Mouse (Mus musculus) liver, embryonic 15.5 days (tissue): ENCODE measurements around the gene Slc44a4. TPM values are rescaled to one million over a fixed set of nuclear protein-coding genes. Genes with fewer than 3 reads are reported as not detected.
"Not testable (repeated sequence)": the region's sequence is repeated elsewhere in the genome, so short reads cannot be mapped to it uniquely, and the experiment has no call there.

Experiments
- ATAC-seq: fragments of 200-750 bp; cut with Nextera tagmentation; 2 replicates; pipeline ENCODE4 v1.8.0; 2017; ENCODE audit warnings: moderate number of reproducible peaks, mild to moderate bottlenecking, moderate library complexity; ENCODE audit not compliant: insufficient read depth
- H3K27ac ChIP-seq: fragments of 300-500 bp; sonication (generic); replicated peaks from 2 replicates; pipeline ENCODE4 v1.5.1; 2015; ENCODE audit warnings: mild to moderate bottlenecking, inconsistent platforms
- H3K27me3 ChIP-seq: fragments of 300-500 bp; sonication (generic); 2 replicates; pipeline ENCODE4 v1.6.1; 2015; ENCODE audit warnings: mild to moderate bottlenecking, inconsistent platforms
- H3K36me3 ChIP-seq: fragments of 300-500 bp; sonication (generic); replicated peaks from 2 replicates; pipeline ENCODE4 v1.6.1; 2015; ENCODE audit warnings: moderate library complexity, mild to moderate bottlenecking, inconsistent platforms
- H3K4me1 ChIP-seq: fragments of 300-500 bp; sonication (generic); replicated peaks from 2 replicates; pipeline ENCODE4 v1.6.1; 2015; ENCODE audit warnings: inconsistent platforms
- H3K4me2 ChIP-seq: fragments of 300-500 bp; sonication (generic); 2 replicates; pipeline ENCODE4 v1.6.1; 2015; ENCODE audit warnings: moderate library complexity, mild to moderate bottlenecking, inconsistent platforms
- H3K4me3 ChIP-seq: fragments of 300-500 bp; sonication (generic); replicated peaks from 2 replicates; pipeline ENCODE4 v1.5.1; 2015; ENCODE audit warnings: mild to moderate bottlenecking, inconsistent platforms
- H3K9ac ChIP-seq: fragments of 300-500 bp; sonication (generic); 2 replicates; pipeline ENCODE4 v1.6.1; 2015; ENCODE audit warnings: moderate library complexity, mild to moderate bottlenecking, inconsistent platforms
- H3K9me3 ChIP-seq: fragments of 300-500 bp; sonication (generic); replicated peaks from 2 replicates; pipeline ENCODE4 v1.6.1; 2016; ENCODE audit warnings: inconsistent platforms
- WGBS: fragments of 180-500 bp; shearing (Covaris S2); methylation state at CpG from one replicate; pipeline ENCODE4 v1.1.7; 2015; ENCODE audit warnings: mixed read lengths; ENCODE audit not compliant: insufficient replicate concordance; 5-methylcytosine and 5-hydroxymethylcytosine counted together
- polyA plus RNA-seq: library from polyadenylated mRNA; unstranded; fragments of >200 nt; fragmentation: Nextera tagmentation; extraction: Ambion mirVana; gene quantifications from 2 replicates; pipeline ENCODE4 v1.2.1, GENCODE M21; 2015

Gene Slc44a4
- polyA plus RNA-seq, 1 experiment from 2014 or later: 3.1 TPM

DNA sequence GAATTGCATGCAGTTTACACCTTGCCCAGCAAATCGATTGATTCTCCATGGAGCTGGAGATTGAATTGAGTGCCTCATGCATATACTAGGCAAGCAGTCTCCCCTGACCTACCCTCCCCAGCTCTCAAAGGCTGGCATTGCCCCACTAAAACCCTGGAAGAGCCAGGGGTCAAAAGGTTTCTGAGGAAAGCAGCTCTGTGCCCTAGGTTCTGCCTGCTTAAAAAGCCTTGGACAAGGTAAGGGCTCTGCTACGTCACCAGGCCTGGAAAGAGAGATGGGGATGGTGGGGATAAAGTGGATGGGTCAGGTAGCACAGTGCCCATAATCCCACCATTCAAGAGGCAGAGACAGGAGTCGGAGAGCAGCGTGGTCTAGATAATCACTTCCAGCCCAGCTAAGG, 40.6 kb downstream of the Slc44a4 start:
- Histone ChIP-seq H3K4me2 (no peak overlapping the region), H3K4me3 (no peak overlapping the region), H3K27me3 (peaks cover 40% of the 10 kb centered on the region), H3K4me1 (peaks cover 34% of the 10 kb centered on the region), H3K9me3 (no peaks in the 10 kb centered on the region), H3K36me3 (peaks cover 12% of the 10 kb centered on the region), H3K27ac (no peak overlapping the region), H3K9ac (no peak overlapping the region)
- ATAC-seq: no peak
- 72% methylated on average over 4 of the region's 4 CpGs for WGBS

DNA sequence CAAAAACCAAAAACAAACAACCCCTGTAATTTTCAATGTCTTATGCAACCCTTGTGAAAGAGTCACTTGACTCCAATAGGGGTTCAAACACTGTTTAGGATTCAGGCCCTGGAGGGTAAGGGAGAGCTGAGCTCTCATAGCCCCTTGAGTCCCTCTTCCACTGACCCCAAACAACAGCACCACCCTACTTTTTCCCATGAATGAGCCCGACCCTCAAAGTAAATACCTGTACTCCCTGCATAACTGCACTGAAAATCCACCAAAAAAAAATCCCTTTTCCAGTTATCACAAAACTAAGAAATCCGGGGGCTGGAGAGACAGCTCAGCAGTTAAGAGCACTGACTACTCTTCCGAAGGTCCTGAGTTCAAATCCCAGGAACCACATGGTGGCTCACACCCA, 41.6 kb downstream of the Slc44a4 start:
- Histone ChIP-seq H3K36me3 (peaks cover 1% of the 10 kb centered on the region), H3K9ac (no peak overlapping the region), H3K27ac (no peak overlapping the region), H3K27me3 (peaks cover 50% of the 10 kb centered on the region), H3K4me2 (no peak overlapping the region), H3K4me1 (peaks cover 32% of the 10 kb centered on the region), H3K9me3 (no peaks in the 10 kb centered on the region), H3K4me3 (no peak overlapping the region)
- WGBS: 54% methylated on average over 3 of the region's 3 CpGs
- no peak for ATAC-seq

DNA sequence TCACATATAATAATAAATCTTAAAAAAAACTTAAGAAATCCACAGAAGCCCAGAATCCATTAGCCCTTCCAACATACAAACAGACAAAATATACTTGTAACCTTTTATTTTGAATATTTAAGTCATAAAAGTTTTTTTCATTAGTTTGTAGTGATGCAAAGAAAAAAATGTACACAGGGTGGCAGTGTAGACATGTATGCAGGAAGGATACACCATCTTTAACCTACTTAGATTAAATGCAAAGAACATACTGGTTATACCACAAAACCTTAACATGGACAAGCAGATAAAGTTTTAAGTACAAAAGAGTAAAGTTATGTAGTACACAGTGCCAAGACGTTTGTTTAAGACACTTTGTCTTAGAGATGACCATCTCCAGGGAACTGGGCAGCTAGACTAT, 42.1 kb downstream of the Slc44a4 start:
- Histone ChIP-seq H3K36me3 (no peaks in the 10 kb centered on the region), H3K4me3 (no peak overlapping the region), H3K27ac (no peak overlapping the region), H3K27me3 (peaks cover 53% of the 10 kb centered on the region), H3K9me3 (no peaks in the 10 kb centered on the region), H3K4me1 (peaks cover 27% of the 10 kb centered on the region), H3K9ac (no peak overlapping the region), H3K4me2 (no peak overlapping the region)
- 9% methylated on average over 1 of the region's 1 CpGs for WGBS
- ATAC-seq: no peak

DNA sequence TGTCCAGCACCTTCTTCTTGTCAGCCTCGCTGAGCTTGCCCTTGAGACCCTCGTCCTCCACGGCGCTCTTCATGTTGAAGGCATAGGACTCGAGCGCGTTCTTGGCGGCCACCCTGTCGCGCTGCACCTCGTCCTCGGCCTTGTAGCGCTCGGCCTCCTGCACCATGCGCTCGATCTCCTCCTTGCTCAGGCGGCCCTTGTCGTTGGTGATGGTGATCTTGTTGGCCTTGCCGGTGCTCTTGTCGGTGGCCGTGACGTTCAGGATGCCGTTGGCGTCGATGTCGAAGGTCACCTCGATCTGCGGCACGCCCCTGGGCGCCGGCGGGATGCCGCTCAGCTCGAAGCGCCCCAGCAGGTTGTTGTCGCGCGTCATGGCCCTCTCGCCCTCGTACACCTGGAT, 43.0 kb downstream of the Slc44a4 start:
- peaks cover 62% of the 10 kb centered on the region for H3K27me3 ChIP-seq
- ATAC-seq, H3K9me3 ChIP-seq, H3K9ac ChIP-seq, H3K4me3 ChIP-seq, H3K27ac ChIP-seq, H3K4me2 ChIP-seq, H3K36me3 ChIP-seq: not testable (repeated sequence)
- 28% methylated on average over 37 of the region's 40 CpGs for WGBS
- peaks cover 19% of the 10 kb centered on the region for H3K4me1 ChIP-seq

DNA sequence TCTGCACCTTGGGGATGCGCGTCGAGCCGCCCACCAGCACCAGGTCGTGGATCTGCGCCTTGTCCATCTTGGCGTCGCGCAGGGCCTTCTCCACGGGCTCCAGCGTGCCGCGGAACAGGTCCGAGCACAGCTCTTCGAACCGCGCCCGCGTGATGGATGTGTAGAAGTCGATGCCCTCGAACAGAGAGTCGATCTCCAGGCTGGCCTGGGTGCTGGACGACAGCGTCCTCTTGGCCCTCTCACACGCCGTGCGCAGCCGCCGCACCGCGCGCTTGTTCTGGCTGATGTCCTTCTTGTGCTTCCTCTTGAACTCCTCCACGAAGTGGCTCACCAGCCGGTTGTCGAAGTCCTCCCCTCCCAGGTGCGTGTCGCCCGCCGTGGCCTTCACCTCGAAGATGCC, 43.7 kb downstream of the Slc44a4 start:
- not testable (repeated sequence) for H3K4me3 ChIP-seq, H3K4me2 ChIP-seq, H3K9ac ChIP-seq, ATAC-seq, H3K9me3 ChIP-seq, H3K27ac ChIP-seq, H3K36me3 ChIP-seq
- 28% methylated on average over 30 of the region's 40 CpGs for WGBS
- peaks cover 68% of the 10 kb centered on the region for H3K27me3 ChIP-seq
- peaks cover 17% of the 10 kb centered on the region for H3K4me1 ChIP-seq

DNA sequence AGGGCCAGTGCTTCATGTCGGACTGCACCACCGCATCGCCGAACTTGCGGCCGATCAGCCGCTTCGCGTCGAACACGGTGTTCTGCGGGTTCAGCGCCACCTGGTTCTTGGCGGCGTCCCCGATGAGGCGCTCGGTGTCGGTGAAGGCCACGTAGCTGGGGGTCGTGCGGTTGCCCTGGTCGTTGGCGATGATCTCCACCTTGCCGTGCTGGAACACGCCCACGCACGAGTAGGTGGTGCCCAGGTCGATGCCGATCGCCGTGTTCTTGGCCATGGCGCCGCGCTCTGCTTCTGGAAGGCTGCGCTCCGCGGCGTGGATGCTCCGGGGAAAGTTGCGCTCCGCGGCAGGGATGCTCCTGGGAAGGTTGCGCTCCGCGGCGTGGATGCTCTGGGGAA, 44.5 kb downstream of the Slc44a4 start:
- H3K4me2 ChIP-seq: peak overlapping the region; percentile 91
- peaks cover 12% of the 10 kb centered on the region for H3K4me1 ChIP-seq
- not testable (repeated sequence) for H3K9me3 ChIP-seq, H3K9ac ChIP-seq, H3K27ac ChIP-seq, H3K36me3 ChIP-seq
- peaks cover 74% of the 10 kb centered on the region for H3K27me3 ChIP-seq
- ATAC-seq: peak; percentile 14
- WGBS: 3% methylated on average over 28 of the region's 47 CpGs
- H3K4me3 ChIP-seq: peak overlapping the region; percentile 62

DNA sequence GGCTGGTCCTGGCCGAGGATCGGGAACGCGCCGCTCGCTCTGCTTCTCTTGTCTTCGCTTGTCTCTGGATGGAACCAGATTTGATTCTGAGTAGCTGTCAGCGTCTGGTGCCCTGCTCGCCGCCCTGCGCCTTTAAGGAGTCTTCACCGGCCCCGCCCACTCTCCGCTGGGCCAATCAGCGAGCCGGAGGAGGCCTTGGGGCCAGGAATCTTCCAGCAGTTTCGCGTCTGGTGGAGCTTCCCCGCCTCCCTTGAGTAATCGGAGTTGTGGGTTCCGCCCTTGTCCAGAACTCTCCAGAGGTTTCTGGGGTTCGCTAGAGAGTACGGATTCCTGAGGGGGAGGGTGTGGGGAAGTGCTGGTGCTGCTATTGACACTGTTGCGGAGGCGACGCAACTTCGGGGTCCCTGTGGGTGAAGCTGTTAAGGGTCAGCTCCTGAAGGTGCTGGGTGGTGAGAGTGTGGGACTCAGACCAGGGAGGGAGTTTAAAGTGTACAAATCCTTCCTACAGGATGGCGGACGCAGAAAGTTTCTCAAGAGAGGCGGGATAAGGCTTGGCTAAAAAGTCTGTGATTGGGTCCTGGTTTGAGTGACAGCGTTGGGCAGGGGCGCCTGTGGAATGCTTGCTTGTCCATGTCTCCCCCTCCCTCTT, 45.0 kb downstream of the Slc44a4 start, which contains the start of gene Hspa1b:
Hspa1b (minus strand) TSS at position 109 of the 649 bp plus-strand sequence.
- peak; percentile 81 for ATAC-seq
- H3K27me3 ChIP-seq: peaks cover 78% of the 10 kb centered on the region
- not testable (repeated sequence) for H3K36me3 ChIP-seq, H3K9me3 ChIP-seq
- H3K4me2 ChIP-seq: peak within 1 kb of the TSS; percentile 91
- H3K9ac ChIP-seq: peak within 1 kb of the TSS; percentile 67
- under 1% methylated on average over 32 of the region's 32 CpGs for WGBS
- H3K27ac ChIP-seq: peak within 1 kb of the TSS; percentile 81
- peak within 1 kb of the TSS; percentile 62 for H3K4me3 ChIP-seq
- peaks cover 12% of the 10 kb centered on the region for H3K4me1 ChIP-seq

DNA sequence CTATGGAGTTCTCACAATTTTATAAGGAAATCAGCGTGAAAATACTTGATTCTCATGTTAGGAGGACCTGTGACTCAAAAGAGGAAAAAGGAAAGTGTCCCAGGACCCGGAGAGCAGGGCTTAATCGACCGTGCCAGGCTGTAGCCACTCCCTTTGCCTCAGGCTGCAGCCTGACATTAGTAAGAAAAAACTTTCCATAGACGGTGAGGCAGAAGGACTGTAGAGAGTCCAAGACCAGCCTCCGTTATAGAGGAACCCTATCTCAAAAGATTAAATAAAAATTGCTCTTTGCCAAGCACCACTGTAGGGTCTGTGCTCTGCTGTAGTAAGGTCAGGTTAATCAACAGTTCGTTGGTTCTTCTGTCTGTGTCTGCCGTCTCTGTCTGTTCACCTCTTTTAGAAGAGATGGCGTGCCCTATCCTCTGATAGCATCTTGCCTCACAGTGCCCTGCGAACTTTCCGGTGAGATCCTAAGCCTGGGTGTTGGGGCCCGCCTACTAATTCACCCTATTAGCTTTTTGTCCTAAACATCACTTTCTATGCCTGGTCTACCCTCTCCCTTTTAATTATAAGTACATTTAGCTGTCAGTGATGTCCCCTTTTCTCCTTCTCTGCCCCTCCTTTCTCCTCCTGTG, 45.7 kb downstream of the Slc44a4 start:
- ATAC-seq: peak; percentile 36; the same call in 1 of the 2 replicates
- 5% methylated on average over 12 of the region's 12 CpGs for WGBS
- Histone ChIP-seq H3K4me3 (peak overlapping the region; percentile 62), H3K4me2 (peak overlapping the region; percentile 91), H3K27me3 (peaks cover 83% of the 10 kb centered on the region), H3K27ac (peak overlapping the region; percentile 81), H3K36me3 (no peaks in the 10 kb centered on the region), H3K4me1 (peaks cover 12% of the 10 kb centered on the region), H3K9ac (peak overlapping the region; percentile 67), H3K9me3 (no peaks in the 10 kb centered on the region)

DNA sequence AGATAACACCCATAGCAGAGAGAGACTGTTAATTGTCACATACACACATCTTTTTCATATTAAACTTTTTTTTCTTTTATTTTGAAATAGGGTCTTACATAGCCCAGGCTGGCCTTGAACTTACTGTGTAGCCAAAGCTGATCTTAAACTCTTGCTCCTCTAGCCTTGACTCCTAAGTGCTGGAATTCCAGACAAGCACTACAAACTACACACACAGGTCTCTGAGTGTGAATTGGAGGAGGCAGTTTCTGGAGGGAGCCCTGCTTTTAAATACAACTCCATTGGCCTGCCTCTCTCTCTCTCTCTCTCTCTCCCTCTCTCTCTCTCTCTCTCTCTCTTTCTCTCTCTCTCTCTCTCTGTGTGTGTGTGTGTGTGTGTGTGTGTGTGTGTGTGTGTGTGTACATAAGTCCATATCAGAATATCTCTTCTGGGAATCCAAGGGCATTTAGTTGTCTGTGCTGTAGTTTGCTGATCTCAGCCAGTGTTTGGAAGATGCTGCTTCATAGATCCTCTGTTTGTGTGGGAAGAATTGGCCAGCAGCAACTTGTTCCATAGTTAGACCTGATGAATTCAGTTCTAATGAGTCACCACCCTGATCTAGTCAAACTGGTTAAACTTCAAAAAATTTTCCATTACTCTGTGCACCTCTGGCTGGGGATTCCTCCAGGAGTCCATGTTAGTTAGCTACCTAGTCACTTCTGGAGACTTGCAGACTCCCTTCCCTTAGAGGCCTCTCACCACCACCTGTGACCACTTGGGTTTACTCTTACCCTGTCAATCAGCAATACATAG, 46.6 kb downstream of the Slc44a4 start:
- H3K4me3 ChIP-seq: no peak overlapping the region
- no peaks in the 10 kb centered on the region for H3K36me3 ChIP-seq
- no peaks in the 10 kb centered on the region for H3K9me3 ChIP-seq
- no peak for ATAC-seq
- H3K4me2 ChIP-seq: no peak overlapping the region
- H3K27me3 ChIP-seq: peaks cover 84% of the 10 kb centered on the region
- H3K27ac ChIP-seq: no peak overlapping the region
- no peak overlapping the region for H3K9ac ChIP-seq
- H3K4me1 ChIP-seq: peaks cover 12% of the 10 kb centered on the region

DNA sequence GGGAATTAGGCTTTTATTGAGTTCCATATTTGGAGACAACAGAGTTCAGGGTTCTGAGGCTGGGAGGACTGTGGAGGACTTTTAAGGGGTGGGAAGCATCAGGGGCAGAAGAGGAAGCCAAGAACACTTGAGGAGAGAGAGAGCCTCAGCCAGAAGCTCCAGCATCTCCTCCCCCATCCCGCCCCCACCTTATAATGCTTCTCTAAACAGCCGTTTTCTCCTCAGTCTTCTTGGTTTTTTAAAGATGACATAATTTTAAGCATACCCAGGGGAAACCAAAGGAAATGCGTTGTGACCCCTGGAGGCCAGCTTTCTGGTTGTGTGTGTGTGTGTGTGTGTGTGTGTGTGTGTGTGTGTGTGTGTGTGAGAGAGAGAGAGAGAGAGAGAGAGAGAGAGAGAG, 47.9 kb downstream of the Slc44a4 start:
- H3K9ac ChIP-seq: no peak overlapping the region
- no peaks in the 10 kb centered on the region for H3K9me3 ChIP-seq
- no peak overlapping the region for H3K27ac ChIP-seq
- WGBS: 21% methylated on average over 3 of the region's 3 CpGs
- ATAC-seq: no peak
- H3K4me2 ChIP-seq: no peak overlapping the region
- H3K4me3 ChIP-seq: no peak overlapping the region
- peaks cover 81% of the 10 kb centered on the region for H3K27me3 ChIP-seq
- H3K4me1 ChIP-seq: peaks cover 12% of the 10 kb centered on the region
- no peaks in the 10 kb centered on the region for H3K36me3 ChIP-seq

DNA sequence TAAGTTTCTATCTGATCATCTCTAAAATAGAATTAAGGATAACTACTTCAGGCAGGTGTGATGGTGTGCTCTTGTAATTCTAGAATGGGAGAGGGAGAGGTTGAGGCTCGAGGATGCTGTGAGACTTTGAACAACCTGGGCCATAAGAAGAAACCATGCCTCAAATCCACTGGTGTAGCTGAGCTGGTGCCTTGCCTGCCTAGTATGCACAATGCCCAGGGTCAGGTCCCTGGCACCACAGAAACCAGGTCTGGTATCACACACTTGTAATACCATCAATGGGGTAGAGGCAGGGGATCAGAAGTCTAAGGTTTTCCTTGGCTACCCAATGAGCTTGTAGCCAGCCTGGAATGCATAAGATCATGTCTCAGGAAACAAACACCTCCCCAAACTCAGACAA, 48.6 kb downstream of the Slc44a4 start:
- no peak for ATAC-seq
- WGBS: 55% methylated on average over 1 of the region's 1 CpGs
- H3K4me3 ChIP-seq: no peak overlapping the region
- no peak overlapping the region for H3K27ac ChIP-seq
- peaks cover 84% of the 10 kb centered on the region for H3K27me3 ChIP-seq
- no peaks in the 10 kb centered on the region for H3K9me3 ChIP-seq
- no peaks in the 10 kb centered on the region for H3K36me3 ChIP-seq
- peaks cover 12% of the 10 kb centered on the region for H3K4me1 ChIP-seq
- no peak overlapping the region for H3K4me2 ChIP-seq
- H3K9ac ChIP-seq: no peak overlapping the region
